Mouse (Mus musculus) ovary, adult 18-20 months (tissue): ENCODE measurements around the gene Prss43.
A peak's percentile ranks its signal among the peaks of the same experiment; 100 is the strongest.
"Not testable (repeated sequence)": the region's sequence is repeated elsewhere in the genome, so short reads cannot be mapped to it uniquely, and the experiment has no call there.

ENCODE experiments used
- DNase-seq: peaks from one replicate; pipeline ENCODE4 v3.0.0; 2022; ENCODE audit warnings: low spot score, mixed read lengths

The Prss43 gene

DNA sequence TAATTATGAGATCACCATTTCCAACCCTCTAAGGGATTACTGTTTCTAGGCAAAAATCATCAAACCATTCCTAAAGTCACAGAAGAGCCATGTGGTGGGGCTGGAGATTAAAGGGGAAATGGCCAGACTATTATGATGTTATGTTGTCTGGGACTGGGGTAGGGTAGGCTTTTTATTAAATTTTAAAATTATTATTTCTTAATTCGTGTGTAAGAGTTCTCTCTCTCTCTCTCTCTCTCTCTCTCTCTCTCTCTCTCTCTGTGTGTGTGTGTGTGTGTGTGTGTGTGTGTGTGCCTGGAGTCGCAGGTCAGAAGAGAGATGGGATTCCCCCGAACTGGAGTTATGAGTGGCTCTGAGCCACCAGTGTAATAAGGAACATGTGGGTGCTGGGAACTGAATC lies at the start of gene Prss43:
TSS of gene Prss43 (plus strand) at position 301 of the 400 bp plus-strand sequence.
- DNase-seq: no peak

- DNase-seq: no peak
Observed at GRCm38 (mm10) chr9:110778100-110778499, 48.4 kb upstream of the Prss43 start.

DNA sequence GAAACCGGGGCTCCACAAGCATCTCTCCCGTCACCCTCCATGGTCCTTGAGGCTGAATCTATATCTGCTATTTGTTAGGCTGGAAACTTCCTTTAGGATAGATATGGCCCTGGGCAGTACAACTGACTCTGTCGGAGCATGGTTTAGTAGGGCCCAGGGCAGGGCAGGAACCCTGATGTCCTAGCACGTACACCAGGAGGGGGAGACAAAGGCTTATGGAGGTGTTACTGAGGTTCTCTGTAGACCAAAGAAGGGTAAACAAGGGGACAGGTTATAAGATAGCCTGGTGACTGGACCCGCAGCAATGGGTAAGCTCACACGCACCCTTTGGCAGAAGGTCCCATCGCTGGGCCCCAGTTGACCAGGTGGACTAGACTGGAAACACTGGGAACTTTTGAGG lies 47.9 kb upstream of the Prss43 start:
- DNase-seq: no peak

DNA sequence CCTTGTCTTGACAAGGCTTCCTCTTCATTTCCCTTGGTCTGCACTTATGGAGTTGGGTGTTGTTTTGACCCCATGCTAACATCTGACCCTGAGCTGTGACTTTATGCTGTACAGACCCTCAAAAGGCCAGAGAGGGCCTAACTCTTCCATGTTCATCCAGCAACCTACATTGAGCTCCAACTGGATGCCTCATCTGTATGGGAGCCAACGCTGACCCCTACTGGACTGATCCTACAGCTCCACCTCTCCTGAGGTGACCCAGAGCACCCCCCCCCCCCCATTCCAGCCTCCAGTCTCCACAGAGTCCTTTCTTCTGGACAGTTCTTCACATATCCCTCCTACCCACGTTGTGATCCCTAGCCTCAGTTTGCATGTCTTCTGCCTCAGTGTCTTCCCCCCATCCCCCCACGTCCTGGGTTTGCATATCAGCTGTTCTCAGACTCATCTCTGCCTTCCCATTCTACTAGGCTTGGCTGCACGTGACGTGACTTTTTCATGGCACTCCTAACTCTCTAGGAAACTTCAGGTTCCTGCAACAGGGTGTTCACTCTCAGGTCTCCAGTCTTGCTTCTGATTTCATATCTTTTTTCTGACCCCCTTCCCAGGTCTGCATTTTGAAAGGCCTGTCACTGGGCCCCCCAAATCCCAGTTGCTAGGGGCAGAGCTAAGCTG lies 47.1 kb upstream of the Prss43 start:
- DNase-seq: no peak

GRCm38 (mm10) chr9:110781256-110781721 lies 45.2 kb upstream of the Prss43 start:
- peak; percentile 83 for DNase-seq

- DNase-seq: peak; percentile 93
Observed at GRCm38 (mm10) chr9:110781731-110782130, 44.8 kb upstream of the Prss43 start.

DNA sequence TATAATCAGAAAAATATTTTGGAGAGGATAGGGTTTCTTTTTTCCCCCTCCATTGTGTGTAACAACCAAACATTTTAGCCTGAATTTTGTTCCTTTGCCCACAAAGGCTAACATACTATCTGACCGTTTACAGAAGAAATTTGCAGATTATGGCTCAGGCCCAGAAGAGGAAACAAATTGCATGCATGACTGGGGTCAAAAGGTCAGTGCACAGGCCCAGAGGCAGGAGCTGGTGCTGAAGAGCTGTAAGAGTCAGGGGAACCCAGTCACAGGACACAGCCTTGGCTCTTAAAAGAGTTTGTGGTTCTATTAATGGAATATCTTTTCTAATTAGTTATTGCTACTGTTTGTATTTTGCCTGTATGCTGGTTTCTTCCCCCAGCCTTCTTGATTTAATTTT lies 42.9 kb upstream of the Prss43 start:
- no peak for DNase-seq

- no peak for DNase-seq
Observed at GRCm38 (mm10) chr9:110788169-110788568, 38.3 kb upstream of the Prss43 start.

- DNase-seq: no peak
Observed at GRCm38 (mm10) chr9:110790462-110790861, 36.0 kb upstream of the Prss43 start.

GRCm38 (mm10) chr9:110797013-110797412 lies 29.5 kb upstream of the Prss43 start:
- DNase-seq: no peak

DNA sequence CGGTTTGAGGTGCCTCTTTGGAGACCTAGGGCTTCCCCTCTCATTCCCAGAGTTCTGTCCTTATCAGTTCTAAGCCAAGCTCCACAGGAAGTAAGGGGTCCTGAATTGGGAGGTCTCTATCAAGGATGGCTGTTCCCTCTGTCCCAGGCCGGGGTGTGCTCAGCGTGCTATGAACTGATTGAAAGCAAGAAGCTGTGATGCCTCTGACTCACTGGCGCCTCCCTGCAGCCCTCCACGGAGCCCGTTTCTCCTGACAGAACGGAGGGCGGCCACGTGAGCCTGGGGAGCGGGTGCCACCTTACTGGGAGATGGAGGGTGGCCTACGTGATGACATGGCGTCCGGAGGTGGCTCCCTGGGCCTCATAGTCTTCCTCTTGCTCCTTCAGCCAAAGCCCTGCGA lies 28.6 kb upstream of the Prss43 start, which contains the start of gene Prss42:
TSS of gene Prss42 (plus strand) at position 301 of the 400 bp plus-strand sequence.
- no peak for DNase-seq

- DNase-seq: no peak
Observed at GRCm38 (mm10) chr9:110800834-110801479, 25.5 kb upstream of the Prss43 start.

DNA sequence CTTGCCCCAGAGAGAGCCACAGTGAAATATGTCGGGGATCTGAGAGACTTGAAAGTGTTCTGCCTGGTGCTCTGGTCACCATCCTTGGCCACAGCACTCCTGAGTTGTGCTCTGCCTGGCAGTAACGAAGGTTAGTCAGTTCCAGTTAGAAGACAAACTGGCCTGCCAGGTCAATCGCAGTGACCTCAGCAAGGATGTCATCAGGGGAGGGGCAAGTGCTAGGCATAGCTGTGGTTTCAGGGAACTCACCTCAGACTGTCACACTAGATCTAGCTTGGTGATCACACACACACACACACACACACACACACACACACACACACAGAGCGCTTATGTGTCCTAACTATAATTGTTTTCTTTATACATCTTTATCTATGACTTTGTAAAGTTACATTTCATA lies 23.2 kb upstream of the Prss43 start:
- DNase-seq: no peak

DNA sequence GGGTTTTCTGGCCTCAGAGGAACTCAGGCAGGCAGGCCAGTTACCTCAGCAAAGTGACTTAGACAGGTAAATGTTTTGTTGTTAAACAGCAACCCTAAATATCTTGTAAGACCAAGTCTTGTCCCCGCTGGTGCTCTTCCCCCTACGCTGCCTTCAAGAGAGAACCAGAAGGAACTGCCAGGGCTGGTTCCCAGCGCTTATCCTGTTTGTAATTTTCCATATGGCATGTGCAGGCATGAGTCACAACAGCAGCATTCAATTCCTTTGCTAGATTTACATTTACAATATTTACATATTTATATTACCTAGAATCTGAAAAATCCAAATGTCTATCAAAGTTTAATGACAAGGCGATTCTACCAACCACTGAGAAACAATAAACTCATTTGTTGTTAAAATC lies 16.4 kb upstream of the Prss43 start:
- DNase-seq: no peak

GRCm38 (mm10) chr9:110813789-110814188 lies 12.7 kb upstream of the Prss43 start, which contains the start of gene Prss44:
Prss44 (plus strand) TSS chr9:110813994.
- DNase-seq: no peak

- DNase-seq: not testable (repeated sequence)
Observed at GRCm38 (mm10) chr9:110820546-110820945, 5.9 kb upstream of the Prss43 start.

DNA sequence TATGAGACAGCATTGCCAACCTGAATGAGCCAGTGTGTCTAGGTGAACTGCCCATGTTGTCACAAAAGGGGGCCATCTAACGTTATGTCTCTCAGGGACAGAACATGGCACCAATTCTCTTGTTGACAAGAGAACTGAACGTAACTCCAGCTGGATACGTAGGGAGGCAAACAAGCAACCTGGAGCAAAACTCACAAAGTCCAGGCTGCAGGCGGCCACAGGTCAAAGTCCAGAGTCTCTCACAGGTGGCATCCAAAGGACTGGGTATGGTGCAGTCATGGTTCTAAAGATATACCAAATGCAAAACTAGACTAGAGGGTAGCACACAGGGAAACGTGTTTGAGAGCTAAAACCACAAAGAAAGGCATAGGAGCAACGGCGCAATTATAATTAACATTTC lies 5.1 kb upstream of the Prss43 start:
- no peak for DNase-seq

DNA sequence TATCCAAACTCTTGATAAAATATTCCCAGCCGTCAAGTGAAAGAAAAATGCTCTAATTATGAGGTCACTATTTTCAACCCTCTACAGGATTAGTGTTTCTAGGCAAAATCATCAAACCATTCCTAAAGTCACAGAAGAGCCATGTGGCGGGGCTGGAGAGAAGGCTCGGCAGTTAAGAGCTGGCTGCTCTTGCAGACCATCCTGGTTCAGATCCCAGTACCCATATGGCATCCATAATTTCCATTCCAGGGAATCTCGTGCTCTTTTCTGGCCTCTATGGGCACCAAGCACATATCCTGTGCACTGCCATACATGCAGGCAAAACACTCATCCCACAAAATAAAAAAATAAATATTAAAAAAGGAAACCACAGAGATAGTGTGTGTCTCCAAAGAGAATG lies 1.1 kb upstream of the Prss43 start:
- no peak for DNase-seq

- DNase-seq: no peak
Observed at GRCm38 (mm10) chr9:110825832-110826231, 658 bp upstream of the Prss43 start.

DNA sequence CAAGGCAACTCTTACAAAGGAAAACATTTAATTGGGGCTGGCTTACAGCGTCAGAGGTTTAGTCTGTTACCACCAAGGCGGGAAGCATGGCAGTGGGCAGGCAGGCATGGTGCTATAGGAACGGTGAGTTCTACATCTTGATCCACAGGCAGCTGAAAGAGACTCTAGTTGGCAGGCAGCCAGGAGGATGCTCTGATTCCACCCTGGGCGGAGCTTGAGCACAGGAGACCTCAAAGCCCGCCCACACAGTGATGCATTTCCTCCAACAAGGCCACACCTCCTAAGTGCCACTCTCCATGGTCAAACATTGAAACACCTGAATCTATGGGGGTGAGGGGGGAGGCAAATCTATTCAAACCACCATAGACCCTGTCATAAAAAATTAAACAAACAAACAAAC lies 6.5 kb downstream of the Prss43 start:
- no peak for DNase-seq

- no peak for DNase-seq
Observed at GRCm38 (mm10) chr9:110834411-110834810, 7.9 kb downstream of the Prss43 start, which contains the start of gene Prss45. Prss45 (plus strand) TSS chr9:110834588.

GRCm38 (mm10) chr9:110834961-110835360 lies 8.5 kb downstream of the Prss43 start:
- no peak for DNase-seq

- no peak for DNase-seq
Observed at GRCm38 (mm10) chr9:110836112-110836511, 9.6 kb downstream of the Prss43 start.
